Mouse (Mus musculus): Measurements from ENCODE around the gene Olfr1200. TPM values are rescaled to one million over a fixed set of nuclear protein-coding genes. Genes with fewer than 3 reads are reported as not detected.

Gene Olfr1200
- polyA plus RNA-seq (2017; shearing (Covaris generic)): not detected

GRCm38 (mm10) chr2:88770388-88770787, at the start of gene Olfr1200:
TSS of gene Olfr1200 (minus strand) at chr2:88770488.

GRCm38 (mm10) chr2:88814196-88814595, 43.9 kb upstream of the Olfr1200 start, which contains the start of gene Olfr1202:
TSS of gene Olfr1202 (plus strand) at chr2:88814496.

GRCm38 (mm10) chr2:88792736-88793135, 22.4 kb upstream of the Olfr1200 start, which contains the start of gene Olfr1201:
TSS of gene Olfr1201 (plus strand) at chr2:88793036.

GRCm38 (mm10) chr2:88760369-88760768, 9.9 kb downstream of the Olfr1200 start, which contains the start of gene Olfr1199:
TSS of gene Olfr1199 (minus strand) at chr2:88760469.

GRCm38 (mm10) chr2:88751270-88751669, 19.0 kb downstream of the Olfr1200 start, which contains the start of gene Olfr1198:
TSS of gene Olfr1198 (minus strand) at chr2:88751370.

GRCm38 (mm10) chr2:88732266-88732665, 38.0 kb downstream of the Olfr1200 start, which contains the start of gene Olfr1197:
TSS of gene Olfr1197 (minus strand) at chr2:88732366.

Other genes with a start within 250 kb of the Olfr1200 start
- gene Olfr1188, start 213.6 kb downstream of the Olfr1200 start, polyA plus RNA-seq (2017; shearing (Covaris generic)): not detected
- not detected for gene Olfr1189, start 184.0 kb downstream of the Olfr1200 start, polyA plus RNA-seq (2017; shearing (Covaris generic))
- not detected for gene Olfr1191-ps1, start 129.9 kb downstream of the Olfr1200 start, polyA plus RNA-seq (2017; shearing (Covaris generic))
- gene Olfr1192-ps1, start 122.0 kb downstream of the Olfr1200 start, polyA plus RNA-seq (2017; shearing (Covaris generic)): not detected
- not detected for gene Olfr1193, start 94.9 kb downstream of the Olfr1200 start, polyA plus RNA-seq (2017; shearing (Covaris generic))
- gene Olfr1195, start 81.3 kb downstream of the Olfr1200 start, polyA plus RNA-seq (2017; shearing (Covaris generic)): not detected
- not detected for gene Olfr1196, start 65.9 kb downstream of the Olfr1200 start, polyA plus RNA-seq (2017; shearing (Covaris generic))
- gene Olfr1197, start 38.1 kb downstream of the Olfr1200 start, polyA plus RNA-seq (2017; shearing (Covaris generic)): not detected
- not detected for gene Olfr1198, start 19.1 kb downstream of the Olfr1200 start, polyA plus RNA-seq (2017; shearing (Covaris generic))
- not detected for gene Olfr1199, start 10.0 kb downstream of the Olfr1200 start, polyA plus RNA-seq (2017; shearing (Covaris generic))
- gene Olfr1201, start 22.5 kb upstream of the Olfr1200 start, polyA plus RNA-seq (2017; shearing (Covaris generic)): not detected
- not detected for gene Olfr1202, start 44.0 kb upstream of the Olfr1200 start, polyA plus RNA-seq (2017; shearing (Covaris generic))
- gene Olfr1205, start 59.2 kb upstream of the Olfr1200 start, polyA plus RNA-seq (2017; shearing (Covaris generic)): not detected
- not detected for gene Olfr1204, start 78.8 kb upstream of the Olfr1200 start, polyA plus RNA-seq (2017; shearing (Covaris generic))
- gene Olfr1206, start 92.7 kb upstream of the Olfr1200 start, polyA plus RNA-seq (2017; shearing (Covaris generic)): not detected
- not detected for gene Olfr1208, start 131.8 kb upstream of the Olfr1200 start, polyA plus RNA-seq (2017; shearing (Covaris generic))
- gene Olfr1209, start 144.7 kb upstream of the Olfr1200 start, polyA plus RNA-seq (2017; shearing (Covaris generic)): not detected
- gene Olfr1211, start 167.6 kb upstream of the Olfr1200 start, polyA plus RNA-seq (2017; shearing (Covaris generic)): not detected
- not detected for gene Olfr1212, start 183.5 kb upstream of the Olfr1200 start, polyA plus RNA-seq (2017; shearing (Covaris generic))
- gene Gm13762, start 209.8 kb upstream of the Olfr1200 start, polyA plus RNA-seq (2017; shearing (Covaris generic)): not detected
- gene Olfr1214, start 222.2 kb upstream of the Olfr1200 start, polyA plus RNA-seq (2017; shearing (Covaris generic)): not detected
- gene Olfr1215, start 236.5 kb upstream of the Olfr1200 start, polyA plus RNA-seq (2017; shearing (Covaris generic)): 0.15 TPM
- not detected for gene Olfr1216, start 247.9 kb upstream of the Olfr1200 start, polyA plus RNA-seq (2017; shearing (Covaris generic))

Data from effector memory CD4-positive, alpha-beta T cell, adult 7 months (primary cell).